Mouse (Mus musculus) spleen, postnatal 36 days (tissue): ENCODE results near the gene Meis2.

Source experiments
- DNase-seq, 2 experiments: peaks; one replicate each; pipeline ENCODE4 v3.0.0; 2022; ENCODE audit warnings: low spot score in 2 of 2, mixed read lengths in 1 of 2

Meis2 gene

GRCm38 (mm10) chr2:116065570-116066005 lies at the start of gene Meis2:
Meis2 (minus strand) TSS chr2:116065839.
- peak; percentile 8 to 10 for DNase-seq

GRCm38 (mm10) chr2:116106194-116106593 lies 40.6 kb upstream of the Meis2 start:
- DNase-seq = no peak

DNA sequence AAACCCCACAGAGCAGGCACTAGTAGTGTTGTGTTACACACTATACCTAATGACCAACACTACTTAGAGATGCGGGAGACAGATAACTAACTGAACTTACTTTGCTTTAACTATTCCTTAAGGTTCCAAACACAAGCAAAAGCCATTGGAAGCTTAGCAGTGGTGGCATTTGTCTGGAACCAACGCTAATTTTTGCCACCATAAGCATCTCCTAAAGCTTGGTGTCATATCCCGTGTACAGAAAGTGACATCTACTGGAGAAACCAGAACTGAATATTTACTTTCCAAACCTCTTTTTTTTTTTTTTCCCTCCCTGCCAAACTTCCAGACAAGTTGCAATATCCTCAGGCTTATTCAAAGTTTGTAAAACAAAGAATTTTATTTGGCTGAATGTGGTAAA lies 39.5 kb upstream of the Meis2 start:
- DNase-seq = no peak

- DNase-seq = no peak
Observed at GRCm38 (mm10) chr2:116103411-116103996, 37.9 kb upstream of the Meis2 start.

DNA sequence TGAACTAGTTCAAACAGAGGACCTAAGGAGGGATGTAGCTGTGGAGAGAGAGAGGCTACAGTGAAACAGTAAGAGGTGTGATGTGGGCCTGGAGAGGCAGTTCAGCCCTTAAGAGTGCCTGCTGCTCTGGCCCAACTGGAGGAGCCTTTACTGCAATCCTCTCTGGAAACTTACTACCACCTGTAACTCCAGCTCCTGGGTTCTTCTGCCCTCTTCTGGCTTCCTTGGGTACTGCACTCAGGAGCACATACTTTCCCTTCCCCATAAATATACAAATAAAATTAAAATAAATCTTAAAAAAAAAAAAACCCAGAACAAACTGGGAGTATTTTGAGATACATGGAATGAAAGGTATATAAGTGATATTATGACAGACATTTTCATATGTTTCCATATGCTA lies 35.6 kb upstream of the Meis2 start:
- no peak for DNase-seq

GRCm38 (mm10) chr2:116080961-116081360 lies 15.3 kb upstream of the Meis2 start:
- no peak for DNase-seq

DNA sequence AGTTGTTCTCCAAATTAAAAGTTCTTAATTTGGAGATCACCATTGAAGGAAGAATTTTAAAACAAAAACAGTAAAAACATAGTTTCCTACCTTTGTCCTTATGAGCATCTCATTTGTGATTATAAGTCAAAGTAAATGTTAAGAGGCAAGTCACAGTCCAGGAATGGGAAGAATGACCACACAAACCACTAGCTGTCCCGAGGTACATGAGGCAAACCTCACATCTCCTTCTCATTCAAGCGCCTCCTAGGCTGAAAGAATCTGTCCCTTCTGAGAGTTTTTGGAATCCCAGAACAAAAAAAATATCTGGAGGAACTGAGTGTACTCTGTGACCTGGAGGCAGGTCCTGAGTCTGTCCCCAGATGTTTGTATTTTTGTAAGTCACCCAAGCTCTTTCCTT lies 13.2 kb upstream of the Meis2 start:
- DNase-seq = no peak

GRCm38 (mm10) chr2:116077716-116078115 lies 12.1 kb upstream of the Meis2 start:
- DNase-seq = no peak

- DNase-seq = no peak
Observed at GRCm38 (mm10) chr2:116076752-116077480, 11.3 kb upstream of the Meis2 start.

DNA sequence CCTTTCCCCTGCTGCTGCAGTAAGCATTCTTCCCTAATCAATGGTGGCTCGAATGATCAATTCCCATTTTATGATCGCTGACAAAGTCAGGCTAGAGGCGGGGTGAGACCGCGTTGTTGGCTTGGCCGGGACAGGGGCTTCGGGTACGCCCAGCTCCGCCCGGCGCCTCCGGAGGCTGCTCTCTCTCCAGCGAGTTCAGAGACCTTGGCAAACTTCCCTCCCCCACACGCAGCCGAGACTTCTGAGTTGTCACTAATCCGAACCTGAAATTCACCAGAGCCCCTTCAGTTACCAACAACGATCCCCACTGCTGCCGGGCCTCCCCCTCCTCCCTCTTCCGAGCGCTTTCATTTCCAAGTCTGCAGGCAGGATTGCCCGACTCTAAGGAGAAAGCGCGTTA lies 10.3 kb upstream of the Meis2 start:
- no peak for DNase-seq

- DNase-seq = no peak
Observed at GRCm38 (mm10) chr2:116075477-116075876, 9.8 kb upstream of the Meis2 start.

GRCm38 (mm10) chr2:116074726-116075440 lies 9.2 kb upstream of the Meis2 start:
- DNase-seq = no peak

DNA sequence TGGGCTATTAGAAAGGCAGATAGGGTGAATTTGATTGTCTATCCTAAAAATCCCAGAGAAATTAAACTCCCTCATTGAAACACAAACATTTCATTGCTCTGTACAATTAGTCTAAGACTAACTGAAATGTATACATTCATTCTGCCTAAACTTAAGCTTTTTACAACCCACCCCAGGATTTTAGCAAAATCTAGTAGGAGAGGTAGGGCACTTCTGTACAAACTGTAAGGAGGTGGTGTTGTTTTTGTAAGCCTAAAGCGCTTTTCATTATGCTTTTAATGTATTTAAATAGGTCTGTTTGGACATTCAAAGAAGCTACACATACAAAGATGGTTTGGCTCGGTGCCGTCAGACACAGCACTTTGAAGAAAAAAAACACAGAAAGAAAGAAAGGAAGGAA lies 8.4 kb upstream of the Meis2 start:
- no peak for DNase-seq

- DNase-seq = no peak
Observed at GRCm38 (mm10) chr2:116073311-116073904, 7.8 kb upstream of the Meis2 start.

- no peak for DNase-seq
Observed at GRCm38 (mm10) chr2:116072706-116073105, 7.1 kb upstream of the Meis2 start.

- DNase-seq = no peak
Observed at GRCm38 (mm10) chr2:116072321-116072640, 6.6 kb upstream of the Meis2 start.

DNA sequence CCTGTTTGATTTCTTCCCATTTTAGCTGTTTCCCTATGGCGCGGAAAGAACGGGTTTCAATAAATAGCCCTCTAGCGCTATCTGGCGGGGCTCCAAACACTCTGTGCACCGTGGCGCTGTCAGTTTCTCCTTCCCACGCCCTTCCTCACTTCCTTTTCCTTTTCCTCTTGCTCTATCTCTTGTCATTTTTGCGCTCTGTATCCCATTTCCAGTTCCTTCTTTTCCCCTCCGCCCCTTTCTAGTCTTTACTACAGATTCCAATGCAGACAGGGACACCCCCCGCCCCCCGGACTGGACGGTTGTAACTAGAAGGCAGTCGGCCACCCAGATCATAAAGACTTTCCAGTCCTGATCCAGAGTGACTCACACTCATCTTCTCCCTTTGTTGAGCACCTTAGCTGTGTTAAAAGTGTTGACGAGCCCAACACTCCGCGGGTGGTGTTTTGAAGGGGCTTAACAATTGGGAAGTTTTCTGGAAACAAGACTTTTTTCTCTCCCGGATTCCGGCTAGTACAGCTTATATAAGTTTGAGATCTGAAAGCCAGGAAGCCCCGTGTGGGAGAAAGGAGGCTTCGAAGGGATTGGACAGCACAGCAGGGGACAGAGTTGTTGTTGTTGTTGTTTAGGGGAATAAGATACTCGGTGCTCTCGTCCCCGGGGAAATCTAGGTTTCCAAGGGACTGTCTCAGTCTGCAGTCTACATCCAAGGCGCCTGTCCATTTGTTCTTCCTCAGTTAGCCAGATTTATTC lies 6.1 kb upstream of the Meis2 start:
- no peak for DNase-seq

- DNase-seq = no peak
Observed at GRCm38 (mm10) chr2:116070614-116071425, 5.2 kb upstream of the Meis2 start.

DNA sequence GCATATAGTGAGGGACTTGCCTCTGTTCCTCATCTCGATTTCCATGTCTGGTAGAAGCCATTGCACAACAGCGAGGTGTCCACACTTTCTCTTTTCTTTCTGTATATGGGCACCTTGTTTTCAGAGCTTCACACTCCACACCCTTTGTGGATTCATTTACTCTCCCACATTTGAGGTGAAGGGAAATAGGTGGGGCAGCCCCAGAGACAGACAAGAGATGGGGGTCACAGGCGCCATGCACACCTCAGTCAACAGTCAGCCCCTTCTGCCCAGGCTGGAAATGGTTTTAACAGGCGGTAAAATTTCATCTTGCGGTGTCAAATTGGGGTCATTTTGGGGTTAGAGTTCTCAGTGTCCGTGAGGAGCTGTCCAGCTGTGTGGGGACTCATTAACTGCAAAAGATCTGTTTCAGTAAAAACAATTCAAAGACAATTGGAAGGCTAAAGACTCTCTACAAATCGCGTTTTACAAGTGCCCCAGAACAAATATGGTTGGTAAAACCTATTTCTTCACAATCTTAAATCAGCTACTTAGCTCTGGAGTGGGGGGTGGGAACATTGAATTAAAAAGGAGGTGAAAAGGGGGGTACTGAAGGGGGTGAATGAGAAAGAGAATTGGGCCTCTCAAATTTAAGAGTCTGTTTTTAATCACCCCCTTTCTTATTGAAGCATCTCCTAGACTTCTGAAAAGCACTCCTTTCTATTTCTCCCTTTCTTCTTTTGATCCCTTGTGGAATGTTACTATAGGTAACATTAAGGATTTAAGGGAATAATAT lies 4.0 kb upstream of the Meis2 start:
- no peak for DNase-seq

DNA sequence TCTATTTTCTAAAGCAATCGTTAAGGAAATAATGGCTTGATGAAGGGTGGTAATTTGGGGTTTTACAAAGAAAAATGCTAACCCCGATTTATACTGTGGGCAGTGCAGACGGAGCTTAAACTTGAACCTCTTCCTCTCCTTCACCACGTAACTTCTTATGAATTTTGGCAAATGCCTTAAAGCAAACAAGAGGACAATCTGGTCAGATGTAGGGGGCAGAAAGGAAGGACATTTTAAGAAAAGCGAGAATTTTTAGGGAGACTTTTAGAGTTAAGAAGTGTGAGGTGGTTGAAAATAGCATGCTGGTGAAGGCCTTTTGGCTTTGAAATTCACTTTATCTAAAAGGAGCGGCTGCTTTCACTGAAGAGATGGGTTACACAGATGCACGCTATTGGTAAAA lies 3.3 kb upstream of the Meis2 start:
- no peak for DNase-seq
